Mouse (Mus musculus) midbrain, embryonic 10.5 days (tissue): Measurements from ENCODE around the gene Fam240a. TPM values are rescaled to one million over a fixed set of nuclear protein-coding genes. Genes with fewer than 3 reads are reported as not detected.

Experiments used
- DNase-seq: peaks from one replicate; pipeline ENCODE4 v3.0.0-alpha.2; 2017; ENCODE audit warnings: low spot score
- H3K27ac ChIP-seq: fragments of 300-500 bp; sonication (generic); replicated peaks from 2 replicates; pipeline ENCODE4 v1.5.1; 2016; ENCODE audit warnings: mild to moderate bottlenecking
- H3K27me3 ChIP-seq: fragments of 300-500 bp; sonication (generic); 2 replicates; pipeline ENCODE4 v1.6.1; 2016; ENCODE audit warnings: low read depth, mild to moderate bottlenecking; ENCODE audit not compliant: poor library complexity, severe bottlenecking
- H3K36me3 ChIP-seq: fragments of 300-500 bp; sonication (generic); 2 replicates; pipeline ENCODE4 v1.6.1; 2016; ENCODE audit warnings: mild to moderate bottlenecking, moderate library complexity
- H3K4me1 ChIP-seq: fragments of 300-500 bp; sonication (generic); 2 replicates; pipeline ENCODE4 v1.6.1; 2016
- H3K4me3 ChIP-seq: fragments of 300-500 bp; sonication (generic); 2 replicates; pipeline ENCODE4 v1.5.1; 2016; ENCODE audit warnings: mild to moderate bottlenecking, moderate library complexity
- H3K9me3 ChIP-seq: fragments of 300-500 bp; sonication (generic); replicated peaks from 2 replicates; pipeline ENCODE4 v1.6.1; 2016; ENCODE audit warnings: mild to moderate bottlenecking
- WGBS: fragments of 180-500 bp; shearing (Covaris S2); methylation state at CpG from one replicate; pipeline ENCODE4 v1.1.7; 2016; 5-methylcytosine and 5-hydroxymethylcytosine counted together
- polyA plus RNA-seq: library from polyadenylated mRNA; unstranded; fragments of >200 nt; fragmentation: Nextera tagmentation; extraction: Ambion mirVana; gene quantifications from 2 replicates; pipeline ENCODE4 v1.2.1, GENCODE M21; 2016

The Fam240a gene
- polyA plus RNA-seq, 1 experiment from 2014 or later: not detected

DNA sequence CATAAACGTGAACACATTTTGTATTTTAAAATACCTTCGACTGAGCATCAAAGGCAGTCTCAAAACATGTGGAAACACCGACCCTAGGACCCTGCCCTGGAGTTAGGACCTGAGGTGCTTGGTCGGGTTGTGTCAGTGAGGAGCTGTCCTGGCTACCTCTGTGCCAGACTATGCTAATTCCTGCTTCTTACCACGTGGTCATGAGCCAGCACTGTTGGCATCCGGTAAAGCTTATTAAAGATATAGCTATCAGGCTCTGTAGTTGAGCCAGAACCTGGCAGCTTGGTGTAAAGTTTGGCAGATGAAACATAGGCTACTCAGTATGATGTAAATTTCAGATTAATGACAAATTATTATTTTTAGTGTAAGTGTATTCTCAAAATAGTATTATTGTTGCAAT, 35.7 kb upstream of the Fam240a start:
- peaks cover 81% of the 10 kb centered on the region for H3K27me3 ChIP-seq
- WGBS: 60% methylated on average over 6 of the region's 6 CpGs
- no peak for DNase-seq
- H3K36me3 ChIP-seq: no peaks in the 10 kb centered on the region
- H3K27ac ChIP-seq: no peak overlapping the region
- H3K9me3 ChIP-seq: no peaks in the 10 kb centered on the region
- H3K4me3 ChIP-seq: no peak overlapping the region
- peaks cover 36% of the 10 kb centered on the region for H3K4me1 ChIP-seq

DNA sequence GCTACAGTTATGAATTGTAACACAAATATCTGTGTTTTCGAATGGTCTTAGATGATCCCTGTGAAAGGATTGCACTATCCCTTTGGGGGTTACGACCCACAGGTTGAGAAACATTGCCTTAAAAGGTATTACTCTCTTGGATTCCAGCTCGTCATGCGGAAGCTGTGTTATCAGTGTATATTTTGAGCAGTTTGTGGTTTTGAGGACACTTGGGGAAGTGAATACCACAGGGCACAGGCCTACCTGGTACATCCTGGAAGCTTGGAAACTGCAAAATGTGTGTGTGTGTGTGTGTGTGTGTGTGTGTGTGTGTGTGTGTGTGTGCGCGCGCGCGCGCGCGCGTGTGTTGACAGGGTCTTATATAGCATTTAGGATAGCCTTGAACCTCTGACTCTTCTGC, 35.2 kb upstream of the Fam240a start:
- H3K36me3 ChIP-seq: no peaks in the 10 kb centered on the region
- H3K9me3 ChIP-seq: no peaks in the 10 kb centered on the region
- H3K4me3 ChIP-seq: no peak overlapping the region
- no peak overlapping the region for H3K27ac ChIP-seq
- no peak for DNase-seq
- peaks cover 86% of the 10 kb centered on the region for H3K27me3 ChIP-seq
- 95% methylated on average over 13 of the region's 13 CpGs for WGBS
- peaks cover 41% of the 10 kb centered on the region for H3K4me1 ChIP-seq

DNA sequence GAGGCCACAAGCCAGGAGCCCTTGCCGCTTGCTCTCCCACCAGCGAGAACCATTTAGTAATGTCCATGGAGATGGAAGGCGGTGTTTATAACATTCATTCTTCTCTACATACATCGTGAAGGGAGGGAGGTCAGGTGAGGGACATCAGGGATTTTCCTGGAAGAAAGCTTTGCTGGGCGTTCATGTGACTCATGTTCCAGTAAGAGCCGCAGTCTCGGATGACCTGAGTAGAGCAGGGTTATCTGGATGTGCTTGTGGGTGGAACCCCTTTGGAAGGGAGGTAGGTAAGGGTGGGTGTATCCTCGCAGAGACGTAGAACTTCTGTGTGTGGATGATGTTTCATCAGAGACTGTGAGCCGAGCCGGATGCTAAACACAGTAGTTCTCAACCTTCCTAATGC, 34.7 kb upstream of the Fam240a start, which contains the start of gene Lrrc2:
Lrrc2 (plus strand) TSS at position 149 of the 400 bp plus-strand sequence.
- 90% methylated on average over 11 of the region's 11 CpGs for WGBS
- peaks cover 91% of the 10 kb centered on the region for H3K27me3 ChIP-seq
- no peaks in the 10 kb centered on the region for H3K9me3 ChIP-seq
- no peak within 1 kb of the TSS for H3K27ac ChIP-seq
- H3K4me1 ChIP-seq: peaks cover 46% of the 10 kb centered on the region
- H3K36me3 ChIP-seq: no peaks in the 10 kb centered on the region
- no peak for DNase-seq
- H3K4me3 ChIP-seq: no peak within 1 kb of the TSS

DNA sequence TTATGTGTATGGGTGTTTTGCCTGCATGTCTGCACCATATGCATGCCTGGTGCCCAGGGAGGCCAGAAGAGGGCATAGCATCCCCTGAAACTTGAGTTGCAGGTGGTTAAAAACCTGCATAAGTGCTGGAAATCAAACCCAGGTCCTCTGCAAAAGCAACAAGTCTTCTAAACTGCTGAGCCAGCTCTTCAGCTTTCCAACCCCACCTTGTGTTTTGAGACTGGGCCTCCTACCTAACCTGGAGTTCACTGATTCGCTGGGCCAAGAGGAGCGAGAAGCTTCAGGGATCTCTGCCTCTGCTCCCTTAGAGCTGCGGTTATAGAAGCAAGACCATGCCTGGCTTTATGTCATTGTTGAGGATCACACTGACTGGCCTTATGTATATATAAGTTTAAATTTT, 33.4 kb upstream of the Fam240a start:
- Histone ChIP-seq H3K36me3 (no peaks in the 10 kb centered on the region), H3K27me3 (peaks cover 92% of the 10 kb centered on the region), H3K4me1 (peaks cover 52% of the 10 kb centered on the region), H3K9me3 (no peaks in the 10 kb centered on the region), H3K27ac (no peak overlapping the region), H3K4me3 (no peak overlapping the region)
- WGBS: 86% methylated on average over 3 of the region's 3 CpGs
- no peak for DNase-seq

DNA sequence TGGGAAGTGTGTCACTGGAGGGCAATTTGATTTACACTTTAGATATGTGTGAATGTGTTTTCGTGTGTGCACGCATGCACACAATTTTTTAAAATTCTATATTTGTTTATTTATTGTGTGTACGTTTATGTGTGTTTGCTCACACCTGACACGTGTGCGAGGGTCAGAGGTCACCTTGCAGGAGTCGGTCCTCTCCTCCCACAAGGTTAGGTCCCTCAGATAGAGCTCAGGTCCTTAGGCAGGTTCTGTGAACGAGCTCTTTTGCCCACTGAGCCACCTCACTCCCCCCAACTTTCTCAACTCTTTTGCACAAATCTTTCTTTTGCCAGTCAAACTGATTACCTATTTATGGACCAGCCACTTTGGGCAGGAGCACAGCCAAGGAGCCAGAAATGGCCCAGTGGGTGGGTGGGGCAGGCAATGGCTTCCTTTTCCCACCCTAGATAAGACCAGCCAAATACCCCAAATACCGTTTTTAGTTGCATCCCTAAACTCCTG, 32.2 kb upstream of the Fam240a start:
- DNase-seq: no peak
- 66% methylated on average over 8 of the region's 8 CpGs for WGBS
- Histone ChIP-seq H3K27ac (no peak overlapping the region), H3K4me3 (no peak overlapping the region), H3K27me3 (peaks cover 96% of the 10 kb centered on the region), H3K9me3 (no peaks in the 10 kb centered on the region), H3K4me1 (peaks cover 40% of the 10 kb centered on the region), H3K36me3 (no peaks in the 10 kb centered on the region)

DNA sequence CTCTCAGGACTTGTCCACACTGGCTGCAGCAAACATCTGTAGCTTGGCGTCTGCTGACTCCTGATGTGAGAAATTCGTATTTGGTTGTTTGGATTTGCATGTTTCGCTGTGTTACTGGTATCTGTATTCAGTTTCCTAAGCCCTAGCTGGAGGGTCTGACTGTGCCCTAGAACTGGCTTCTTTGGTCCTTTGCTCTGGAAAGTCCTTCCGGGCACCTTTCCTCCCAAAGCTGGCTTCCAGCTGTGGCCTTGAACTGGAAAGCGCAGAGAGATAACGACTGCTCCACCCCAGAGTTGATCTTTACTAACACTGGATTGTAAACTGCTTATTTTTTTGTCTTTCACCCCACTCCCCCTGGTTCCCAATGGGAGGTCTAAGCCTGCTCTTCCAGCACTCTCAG, 31.2 kb upstream of the Fam240a start:
- Histone ChIP-seq H3K4me3 (no peak overlapping the region), H3K27me3 (peaks cover 97% of the 10 kb centered on the region), H3K9me3 (no peaks in the 10 kb centered on the region), H3K27ac (no peak overlapping the region), H3K36me3 (no peaks in the 10 kb centered on the region), H3K4me1 (peaks cover 34% of the 10 kb centered on the region)
- WGBS: 13% methylated on average over 6 of the region's 6 CpGs
- no peak for DNase-seq

DNA sequence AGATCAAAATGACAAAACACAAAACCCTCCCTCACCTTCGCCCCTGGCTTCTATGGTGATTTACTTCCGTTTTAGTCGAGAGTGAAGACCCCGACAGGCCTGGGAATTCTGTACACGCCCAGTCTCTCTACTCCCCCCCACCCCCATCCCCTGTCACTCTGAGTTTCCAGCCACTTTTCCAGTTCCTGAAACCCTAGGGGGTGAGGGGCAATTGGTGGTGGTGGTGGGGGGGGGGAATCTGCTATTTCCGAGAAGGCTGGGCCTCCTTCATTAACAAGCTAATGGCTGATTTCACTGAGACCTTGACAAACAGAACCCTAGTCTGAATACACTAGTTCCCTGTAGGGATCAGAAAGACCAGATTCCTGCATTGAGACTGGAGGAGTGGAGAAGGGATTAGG, 30.6 kb upstream of the Fam240a start:
- 0% methylated on average over 6 of the region's 6 CpGs for WGBS
- peaks cover 97% of the 10 kb centered on the region for H3K27me3 ChIP-seq
- H3K27ac ChIP-seq: peak overlapping the region; percentile 61; the same call in 1 of the 2 replicates
- peak; percentile 50 for DNase-seq
- no peaks in the 10 kb centered on the region for H3K36me3 ChIP-seq
- H3K4me3 ChIP-seq: peak overlapping the region; percentile 35
- peaks cover 34% of the 10 kb centered on the region for H3K4me1 ChIP-seq
- no peaks in the 10 kb centered on the region for H3K9me3 ChIP-seq

DNA sequence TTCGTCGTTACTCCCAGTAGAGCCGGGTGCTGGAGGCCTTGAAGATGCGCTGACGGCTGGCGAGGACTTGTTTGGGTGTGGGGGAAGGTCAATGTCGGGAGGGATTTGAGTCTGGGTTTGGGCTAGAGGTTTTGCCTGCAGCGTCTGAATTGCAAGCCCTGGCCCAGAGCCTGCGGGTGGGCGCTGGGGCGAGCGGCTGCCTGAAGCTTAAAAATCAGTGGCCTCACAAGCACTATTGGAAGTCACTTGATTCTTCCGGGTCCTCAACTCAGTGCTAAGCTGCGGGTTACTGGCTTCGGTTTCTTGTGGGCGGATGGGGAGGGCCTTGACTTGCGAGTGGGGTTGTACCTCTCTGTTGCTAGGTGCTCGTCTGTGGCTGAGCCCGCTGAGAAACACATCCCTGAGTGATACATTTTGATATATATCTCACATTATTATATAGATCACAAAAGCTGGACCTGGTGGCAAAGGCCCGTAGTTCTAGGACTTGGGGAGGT, 29.9 kb upstream of the Fam240a start:
- H3K27me3 ChIP-seq: peaks cover 97% of the 10 kb centered on the region
- 2% methylated on average over 20 of the region's 20 CpGs for WGBS
- H3K4me3 ChIP-seq: peak overlapping the region; percentile 35
- H3K4me1 ChIP-seq: peaks cover 34% of the 10 kb centered on the region
- peak overlapping the region; percentile 61 for H3K27ac ChIP-seq
- peak; percentile 57 for DNase-seq
- H3K36me3 ChIP-seq: no peaks in the 10 kb centered on the region
- no peaks in the 10 kb centered on the region for H3K9me3 ChIP-seq

DNA sequence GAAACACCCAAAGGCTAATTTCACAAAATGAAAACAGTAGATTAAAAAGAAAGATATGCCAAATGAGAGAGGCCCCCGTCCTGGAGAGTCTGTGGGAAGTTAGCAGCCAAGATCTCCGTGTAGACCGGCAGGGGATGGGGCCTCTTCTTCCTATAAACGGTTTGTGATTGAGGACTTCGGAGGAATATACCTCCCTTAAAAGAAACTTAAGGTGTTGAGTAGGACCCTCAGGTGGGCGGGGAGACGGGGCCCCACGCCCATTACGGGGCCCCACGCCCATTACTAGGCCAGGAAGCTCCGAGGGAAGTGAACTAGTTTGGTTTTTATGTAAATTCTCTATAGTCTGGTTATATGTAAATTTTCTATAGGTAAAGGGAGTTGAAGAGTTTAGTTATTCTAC, 29.3 kb upstream of the Fam240a start, which contains the start of gene Tdgf1:
Tdgf1 (minus strand) TSS at position 233 of the 400 bp plus-strand sequence.
- Histone ChIP-seq H3K27me3 (peaks cover 97% of the 10 kb centered on the region), H3K9me3 (no peaks in the 10 kb centered on the region), H3K27ac (peak within 1 kb of the TSS; percentile 61), H3K36me3 (no peaks in the 10 kb centered on the region), H3K4me1 (peaks cover 34% of the 10 kb centered on the region), H3K4me3 (peak within 1 kb of the TSS; percentile 35)
- 10% methylated on average over 11 of the region's 11 CpGs for WGBS
- DNase-seq: no peak

DNA sequence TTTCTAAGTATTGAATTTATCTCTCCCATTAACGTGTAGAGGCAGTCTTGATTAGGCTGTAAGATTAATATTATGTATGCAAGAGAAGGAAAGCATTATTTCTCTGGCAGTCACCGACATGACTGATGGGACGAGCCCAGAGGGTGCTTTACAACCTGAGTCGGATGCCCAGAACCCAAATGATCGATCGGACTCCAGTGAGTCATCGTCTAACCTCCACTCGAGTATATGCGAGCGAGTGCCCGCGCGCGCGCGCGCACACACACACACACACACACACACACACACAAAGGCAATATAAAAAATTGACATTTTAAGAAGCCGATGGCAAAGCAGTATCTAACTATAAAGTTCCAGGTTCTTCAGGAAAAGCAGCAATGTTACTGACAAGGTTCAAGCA, 28.7 kb upstream of the Fam240a start:
- 19% methylated on average over 18 of the region's 18 CpGs for whole genome bisulfite sequencing
- Histone ChIP-seq H3K4me1 (peaks cover 34% of the 10 kb centered on the region), H3K27me3 (peaks cover 99% of the 10 kb centered on the region), H3K36me3 (no peaks in the 10 kb centered on the region), H3K4me3 (no peak overlapping the region), H3K27ac (no peak overlapping the region), H3K9me3 (no peaks in the 10 kb centered on the region)
- DNase-seq: no peak

DNA sequence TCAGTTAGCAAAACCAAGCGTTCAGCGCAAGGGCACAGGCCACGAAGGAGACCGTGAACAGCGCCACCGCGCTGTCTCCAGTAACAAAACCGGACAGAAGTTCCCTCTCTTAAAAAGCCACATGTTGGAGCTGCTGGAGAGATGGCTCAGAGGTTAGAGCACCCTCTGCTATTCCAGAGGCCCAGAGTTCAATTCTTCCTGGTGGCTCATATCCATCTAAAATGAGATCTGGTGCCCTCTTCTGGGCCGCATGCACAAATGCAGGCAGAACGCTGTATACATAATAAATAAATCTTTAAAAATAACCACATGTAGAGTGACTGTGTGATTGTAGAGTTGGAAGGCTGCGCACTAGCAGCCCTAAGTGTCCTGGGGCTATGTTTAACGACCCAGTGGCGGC, 27.6 kb upstream of the Fam240a start:
- H3K27ac ChIP-seq: no peak overlapping the region
- no peak overlapping the region for H3K4me3 ChIP-seq
- H3K9me3 ChIP-seq: no peaks in the 10 kb centered on the region
- DNase-seq: no peak
- WGBS: 33% methylated on average over 13 of the region's 13 CpGs
- peaks cover 33% of the 10 kb centered on the region for H3K4me1 ChIP-seq
- peaks cover 89% of the 10 kb centered on the region for H3K27me3 ChIP-seq
- H3K36me3 ChIP-seq: no peaks in the 10 kb centered on the region

DNA sequence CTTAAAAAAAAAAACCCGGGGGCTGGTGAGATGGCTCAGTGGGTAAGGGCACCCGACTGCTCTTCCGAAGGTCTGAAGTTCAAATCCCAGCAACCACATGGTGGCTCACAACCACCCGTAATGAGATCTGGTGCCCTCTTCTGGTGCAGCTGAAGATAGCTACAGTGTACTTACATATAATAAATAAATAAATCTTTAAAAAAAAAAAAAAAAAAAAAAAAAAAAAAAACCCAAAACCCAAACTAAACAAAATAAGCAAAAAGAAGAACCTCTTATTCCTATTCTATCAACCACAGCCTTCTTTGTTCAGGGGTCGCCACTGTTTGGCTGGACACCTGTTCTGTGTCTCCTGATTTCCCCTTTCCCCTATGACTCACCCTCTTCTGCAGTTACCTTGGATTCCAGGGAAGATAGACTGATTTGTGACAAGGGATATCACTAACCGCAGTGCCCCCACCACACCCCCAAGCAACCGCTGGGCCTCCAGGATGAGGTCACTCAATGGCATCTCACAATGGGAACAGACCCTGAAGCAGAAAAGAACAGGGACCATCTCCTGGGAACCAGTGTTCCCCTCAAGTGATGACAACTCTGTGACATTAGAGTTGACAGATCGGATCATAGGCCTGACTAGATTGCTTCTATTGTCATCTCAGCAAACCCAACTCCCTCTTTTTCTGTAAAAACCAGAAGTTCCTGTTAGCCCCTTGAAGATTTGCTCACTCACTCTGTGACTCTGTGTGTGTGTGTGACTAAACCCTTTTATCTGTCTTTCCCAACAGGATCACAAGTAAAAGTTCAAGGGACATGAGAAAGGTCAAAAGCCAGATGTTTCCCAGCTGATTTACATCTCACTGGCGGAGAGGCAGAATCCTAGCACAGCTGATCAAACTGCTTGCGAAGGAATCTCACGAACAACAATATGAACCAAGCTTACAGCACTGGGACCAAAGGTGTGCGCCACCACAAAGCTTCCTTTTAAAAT, 21.1 kb upstream of the Fam240a start:
- Histone ChIP-seq H3K4me3 (no peak overlapping the region), H3K36me3 (no peaks in the 10 kb centered on the region), H3K27ac (no peak overlapping the region), H3K9me3 (no peaks in the 10 kb centered on the region), H3K4me1 (peaks cover 15% of the 10 kb centered on the region), H3K27me3 (peaks cover 24% of the 10 kb centered on the region)
- 60% methylated on average over 12 of the region's 12 CpGs for WGBS
- DNase-seq: peak; percentile 33

DNA sequence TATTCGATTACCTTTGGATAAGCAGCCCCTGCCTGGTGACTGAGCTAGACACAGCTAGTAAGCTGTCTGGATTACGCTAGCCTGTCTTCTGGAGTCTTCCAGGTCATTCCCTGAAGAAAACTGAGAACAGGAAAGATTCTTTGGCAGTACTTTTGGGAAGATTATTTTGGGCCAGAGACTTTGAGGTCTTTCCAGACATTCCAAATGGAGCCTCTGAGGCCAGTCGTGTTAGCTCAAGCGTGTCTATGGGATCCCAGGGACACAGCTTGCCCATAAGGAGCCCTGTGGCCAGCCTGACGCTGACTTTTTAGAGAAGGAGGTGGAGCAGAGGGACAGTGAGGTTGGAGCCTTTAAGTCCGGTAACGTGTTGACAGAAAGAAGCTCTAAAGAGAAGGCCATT, 19.3 kb upstream of the Fam240a start:
- H3K4me1 ChIP-seq: peaks cover 19% of the 10 kb centered on the region
- H3K27me3 ChIP-seq: peaks cover 6% of the 10 kb centered on the region
- no peaks in the 10 kb centered on the region for H3K36me3 ChIP-seq
- DNase-seq: no peak
- H3K4me3 ChIP-seq: no peak overlapping the region
- H3K9me3 ChIP-seq: no peaks in the 10 kb centered on the region
- WGBS: 87% methylated on average over 7 of the region's 7 CpGs
- H3K27ac ChIP-seq: no peak overlapping the region
